Mouse (Mus musculus) testis, adult 2 months (tissue): ENCODE measurements around the gene Exoc2.

ENCODE experiments used
- CTCF ChIP-seq: fragments of 200-500 bp; IDR thresholded peaks from 2 replicates; pipeline ENCODE4 v1.5.1; 2012; ENCODE audit warnings: low read depth, mild to moderate bottlenecking, inconsistent platforms, low read length, moderate library complexity; ENCODE audit not compliant: control insufficient read depth, insufficient read depth, insufficient replicate concordance
- POLR2A ChIP-seq: fragments of 200-500 bp; IDR thresholded peaks from 2 replicates; pipeline ENCODE4 v1.6.1; 2012; ENCODE audit warnings: low read depth, mild to moderate bottlenecking, inconsistent platforms, low read length, moderate library complexity; ENCODE audit not compliant: control insufficient read depth

GRCm38 (mm10) chr13:30986934-30987455 lies 13.1 kb upstream of the Exoc2 start:
- TF ChIP-seq POLR2A (no peak), CTCF (no peak)
